Mouse (Mus musculus) MEL (cell line): ENCODE results near the gene As3mt. TPM values are rescaled to one million over a fixed set of nuclear protein-coding genes. Genes with fewer than 3 reads are reported as not detected.

Source experiments
- DNase-seq: peaks from one replicate; pipeline ENCODE4 v3.0.0; 2011; ENCODE audit warnings: low read depth, low spot score
- H3K27ac ChIP-seq: 2 replicates; pipeline ENCODE4 v1.5.1; 2012; ENCODE audit warnings: low read depth, mild to moderate bottlenecking, control low read depth, low read length, moderate library complexity; ENCODE audit not compliant: control insufficient read depth
- H3K27me3 ChIP-seq, 2 experiments: fragments of 150-350 bp in 1 of 2; sonication (generic) in 1 of 2; 2 replicates each; pipeline ENCODE4 v1.6.1; 2012; ENCODE audit warnings: low read length in 2 of 2, mild to moderate bottlenecking in 2 of 2, improper control_type of control experiment in 1 of 2, moderate library complexity in 1 of 2; ENCODE audit not compliant: insufficient read depth in 2 of 2, control insufficient read depth in 1 of 2
- H3K36me3 ChIP-seq, 2 experiments: 2 replicates each; pipeline ENCODE4 v1.6.1; 2012 to 2014; ENCODE audit warnings: low read length in 2 of 2, improper control_type of control experiment in 1 of 2, inconsistent platforms in 1 of 2, mild to moderate bottlenecking in 1 of 2; ENCODE audit not compliant: insufficient read depth in 2 of 2, control insufficient read depth in 1 of 2
- H3K4me1 ChIP-seq, 2 experiments: fragments of 150-350 bp in 1 of 2; sonication (generic) in 1 of 2; 2 replicates each; pipeline ENCODE4 v1.6.1; 2012; ENCODE audit warnings: low read length in 2 of 2, improper control_type of control experiment in 1 of 2, mild to moderate bottlenecking in 1 of 2; ENCODE audit not compliant: insufficient read depth in 2 of 2, control insufficient read depth in 1 of 2
- H3K4me3 ChIP-seq, 2 experiments: fragments of 150-350 bp in 1 of 2; sonication (generic) in 1 of 2; 2 replicates each; pipeline ENCODE4 v1.5.1; 2012; ENCODE audit warnings: low read depth in 2 of 2, low read length in 2 of 2, mild to moderate bottlenecking in 2 of 2, moderate library complexity in 2 of 2, control low read depth in 1 of 2, improper control_type of control experiment in 1 of 2; ENCODE audit not compliant: control insufficient read depth in 1 of 2, insufficient read depth in 1 of 2
- H3K79me2 ChIP-seq: 2 replicates; pipeline ENCODE4 v1.6.1; 2012; ENCODE audit warnings: mild to moderate bottlenecking, low read length, moderate library complexity; ENCODE audit not compliant: control insufficient read depth, poor library complexity, insufficient read depth
- H3K9ac ChIP-seq: 2 replicates; pipeline ENCODE4 v1.6.1; 2012; ENCODE audit warnings: low read depth, mild to moderate bottlenecking, control low read depth, low read length, moderate library complexity; ENCODE audit not compliant: control insufficient read depth, poor library complexity, severe bottlenecking
- H3K9me3 ChIP-seq: fragments of 150-350 bp; sonication (generic); replicated peaks from 2 replicates; pipeline ENCODE4 v1.6.1; 2012; ENCODE audit warnings: mild to moderate bottlenecking, low read length, improper control_type of control experiment, moderate library complexity; ENCODE audit not compliant: insufficient read depth
- CHD2 ChIP-seq: IDR thresholded peaks from 2 replicates; pipeline ENCODE4 v1.6.1; 2011; ENCODE audit warnings: low read length, improper control_type of control experiment
- E2F4 ChIP-seq: IDR thresholded peaks from 2 replicates; pipeline ENCODE4 v1.6.1; 2011; ENCODE audit warnings: low read depth, low read length, improper control_type of control experiment, borderline replicate concordance
- ELF1 ChIP-seq: IDR thresholded peaks from 2 replicates; pipeline ENCODE4 v1.6.1; 2014; ENCODE audit warnings: low read depth, mild to moderate bottlenecking, inconsistent platforms, low read length, improper control_type of control experiment, moderate library complexity
- EP300 ChIP-seq, 2 experiments: IDR thresholded peaks; 2 replicates each; pipeline ENCODE4 v1.6.1; 2011; ENCODE audit warnings: improper control_type of control experiment in 2 of 2, low read length in 2 of 2, low read depth in 1 of 2, mild to moderate bottlenecking in 1 of 2
- GABPA ChIP-seq: IDR thresholded peaks from 2 replicates; pipeline ENCODE4 v1.6.1; 2012; ENCODE audit warnings: low read depth, mild to moderate bottlenecking, inconsistent platforms, low read length, improper control_type of control experiment, moderate library complexity
- GATA1 ChIP-seq: IDR thresholded peaks from 2 replicates; pipeline ENCODE4 v1.6.1; 2011; ENCODE audit warnings: low read depth, low read length, improper control_type of control experiment
- HCFC1 ChIP-seq: IDR thresholded peaks from 2 replicates; pipeline ENCODE4 v1.6.1; 2012; ENCODE audit warnings: low read depth, mild to moderate bottlenecking, inconsistent platforms, low read length, improper control_type of control experiment, moderate library complexity
- KAT2A ChIP-seq: conservative IDR thresholded peaks from 2 replicates; pipeline ENCODE4 v1.6.1; 2012; ENCODE audit warnings: low read depth, low read length, improper control_type of control experiment, inconsistent platforms
- MAZ ChIP-seq: IDR thresholded peaks from 2 replicates; pipeline ENCODE4 v1.6.1; 2012; ENCODE audit warnings: low read depth, mild to moderate bottlenecking, inconsistent platforms, low read length, improper control_type of control experiment
- NELFE ChIP-seq: IDR thresholded peaks from 2 replicates; pipeline ENCODE4 v1.6.1; 2011; ENCODE audit warnings: low read depth, low read length, improper control_type of control experiment
- NRF1 ChIP-seq: IDR thresholded peaks from 2 replicates; pipeline ENCODE4 v1.6.1; 2014; ENCODE audit warnings: low read depth, mild to moderate bottlenecking, inconsistent platforms, low read length, improper control_type of control experiment, moderate library complexity; ENCODE audit not compliant: poor library complexity, insufficient read depth, severe bottlenecking
- POLR2AphosphoS5 ChIP-seq: IDR thresholded peaks from 2 replicates; pipeline ENCODE4 v1.6.1; 2012; ENCODE audit warnings: low read depth, borderline replicate concordance, mild to moderate bottlenecking, inconsistent platforms, low read length, moderate library complexity, mixed read lengths
- TAL1 ChIP-seq: IDR thresholded peaks from 2 replicates; pipeline ENCODE4 v1.6.1; 2012; ENCODE audit warnings: mild to moderate bottlenecking, inconsistent platforms, low read length, moderate library complexity, mixed read lengths
- TBP ChIP-seq: IDR thresholded peaks from 2 replicates; pipeline ENCODE4 v1.8.0; 2011; ENCODE audit warnings: low read depth, low read length, improper control_type of control experiment
- TCF12 ChIP-seq: IDR thresholded peaks from 2 replicates; pipeline ENCODE4 v1.6.1; 2014; ENCODE audit warnings: low read depth, mild to moderate bottlenecking, inconsistent platforms, low read length, improper control_type of control experiment, moderate library complexity
- polyA plus RNA-seq, 2 experiments: library from polyadenylated mRNA; stranded (reverse) in 1 of 2; unstranded in 1 of 2; fragments of >175 nt in 1 of 2; fragments of >200 nt in 1 of 2; gene quantifications; 2 replicates each; pipeline versions ENCODE4 v1.2.1 to v1.2.4; 2012; ENCODE audit warnings: low replicate concordance in 2 of 2, low read depth in 1 of 2; ENCODE audit not compliant: insufficient read length in 2 of 2, insufficient read depth in 1 of 2, missing spikeins in 1 of 2
- total RNA-seq: library from RNA; depleted of rRNA; stranded (reverse); fragments of 300-350 nt; gene quantifications from 2 replicates; pipeline ENCODE4 v1.2.3, GENCODE M21; 2012

As3mt gene
- total and polyA plus RNA-seq, 3 experiments: 17.0 to 52.2 TPM; not detected in 1

GRCm38 (mm10) chr19:46696482-46696881 is 10.8 kb upstream of the As3mt start:
- Histone ChIP-seq H3K9ac (no peak overlapping the region), H3K27me3 (no peaks in the 10 kb centered on the region), H3K79me2 (no peaks in the 10 kb centered on the region; the same call in 1 of the 2 replicates), H3K4me3 (no peak overlapping the region), H3K9me3 (no peaks in the 10 kb centered on the region), H3K36me3 (peaks cover 0 to 18% of the 10 kb centered on the region in 2 experiments; a peak in 2 of 4 replicates), H3K4me1 (peaks cover 6 to 40% of the 10 kb centered on the region in 2 experiments), H3K27ac (no peak overlapping the region)
- no peak for DNase-seq
- TF ChIP-seq E2F4 (no peak), NELFE (no peak), TBP (no peak), POLR2AphosphoS5 (no peak), MAZ (no peak), TCF12 (no peak), GATA1 (no peak), EP300 (IDR thresholded peaks at IDR 0.05; ENCODE audit: low read depth in 1 of 2, low read length in 2 of 2) (no peak), KAT2A (no peak), HCFC1 (no peak), GABPA (no peak)

GRCm38 (mm10) chr19:46696943-46697342 is 10.3 kb upstream of the As3mt start:
- DNase-seq: no peak
- Histone ChIP-seq H3K9ac (no peak overlapping the region), H3K4me1 (peaks cover 5 to 36% of the 10 kb centered on the region in 2 experiments), H3K4me3 (no peak overlapping the region), H3K36me3 (peaks cover 0 to 17% of the 10 kb centered on the region in 2 experiments; a peak in 2 of 4 replicates), H3K79me2 (no peaks in the 10 kb centered on the region; the same call in 1 of the 2 replicates), H3K27ac (no peak overlapping the region), H3K9me3 (no peaks in the 10 kb centered on the region), H3K27me3 (no peaks in the 10 kb centered on the region)
- TF ChIP-seq CHD2 (no peak), TAL1 (no peak), NRF1 (no peak), ELF1 (no peak)
